Mouse (Mus musculus): Measurements from ENCODE around the gene Gucy2g. TPM values are rescaled to one million over a fixed set of nuclear protein-coding genes. Genes with fewer than 3 reads are reported as not detected.

The Gucy2g gene
- polyA plus RNA-seq, 1 experiment from 2014 or later, result 0.04 TPM

GRCm38 (mm10) chr19:55247563-55247962 is 6.5 kb upstream of the Gucy2g start:
- ATAC-seq, result no peak
- no peaks in the 10 kb centered on the region for H3K9me3 ChIP-seq (replicated peaks)
- WGBS (ENCODE audit: insufficient replicate concordance), result 77% methylated on average over 5 of the region's 5 CpGs
- H3K4me3 ChIP-seq, result no peak overlapping the region
- peak overlapping the region; percentile 26; the same call in 1 of the 2 replicates for H3K4me2 ChIP-seq
- H3K4me1 ChIP-seq, result peaks cover 45% of the 10 kb centered on the region
- no peaks in the 10 kb centered on the region for H3K36me3 ChIP-seq
- peak overlapping the region; percentile 53; the same call in 1 of the 2 replicates for H3K27ac ChIP-seq
- 0 out of 2 replicates have a peak overlapping the region, but pooled peaks have one; percentile 2 for H3K9ac ChIP-seq
- no peaks in the 10 kb centered on the region for H3K27me3 ChIP-seq (replicated peaks)

GRCm38 (mm10) chr19:55244791-55245231 is 3.8 kb upstream of the Gucy2g start:
- 18% methylated on average over 7 of the region's 7 CpGs for WGBS (ENCODE audit: insufficient replicate concordance)
- H3K9ac ChIP-seq, result no peak overlapping the region
- no peaks in the 10 kb centered on the region for H3K36me3 ChIP-seq
- peak overlapping the region; percentile 57; the same call in 1 of the 2 replicates for H3K27ac ChIP-seq
- H3K27me3 ChIP-seq (replicated peaks), result no peaks in the 10 kb centered on the region
- no peak overlapping the region for H3K4me3 ChIP-seq
- ATAC-seq, result peak; percentile 81
- H3K4me2 ChIP-seq, result no peak overlapping the region
- H3K9me3 ChIP-seq (replicated peaks), result no peaks in the 10 kb centered on the region
- H3K4me1 ChIP-seq, result peaks cover 38% of the 10 kb centered on the region

DNA sequence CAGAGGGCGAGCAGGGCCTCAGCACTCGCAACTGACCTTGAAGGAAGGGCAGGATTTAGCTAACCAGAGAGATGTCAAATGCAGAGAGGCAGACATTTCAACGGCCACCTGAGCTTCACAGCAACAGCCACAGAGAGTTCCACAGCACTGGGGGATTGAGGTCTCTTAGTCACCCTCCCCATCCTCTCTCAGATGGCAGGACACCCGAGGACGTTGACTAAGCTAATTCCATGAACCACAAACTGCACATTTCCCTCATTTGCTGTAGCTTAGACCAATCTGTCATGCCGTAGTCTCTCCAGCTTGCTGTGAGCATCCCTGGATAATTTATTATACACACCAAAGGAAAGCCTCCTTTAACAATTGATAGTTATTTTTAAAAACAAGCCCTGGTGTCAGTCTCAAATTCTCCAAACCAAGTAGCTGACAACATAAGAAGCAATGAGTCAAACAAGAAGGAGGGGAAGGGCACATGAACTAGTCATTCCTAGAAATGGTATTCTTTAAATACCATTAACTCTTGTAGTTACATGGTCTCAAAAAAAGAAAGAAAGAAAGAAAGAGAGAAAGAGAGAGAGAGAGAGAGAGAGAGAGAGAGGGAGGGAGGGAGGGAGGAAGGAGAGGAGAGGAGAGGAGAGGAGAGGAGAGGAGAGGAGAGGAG is 1.1 kb downstream of the Gucy2g start:
- no peak overlapping the region for H3K27ac ChIP-seq
- peaks cover 12% of the 10 kb centered on the region for H3K4me1 ChIP-seq
- H3K4me2 ChIP-seq, result no peak overlapping the region
- H3K9me3 ChIP-seq (replicated peaks), result no peaks in the 10 kb centered on the region
- H3K4me3 ChIP-seq, result no peak overlapping the region
- H3K36me3 ChIP-seq, result no peaks in the 10 kb centered on the region
- no peak for ATAC-seq
- WGBS (ENCODE audit: insufficient replicate concordance), result 50% methylated on average over 6 of the region's 6 CpGs
- no peak overlapping the region for H3K9ac ChIP-seq
- peaks cover 7% of the 10 kb centered on the region; the same call in 1 of the 2 replicates for H3K27me3 ChIP-seq (replicated peaks)

- H3K4me1 ChIP-seq, result peaks cover 22% of the 10 kb centered on the region
- no peak for ATAC-seq
- no peak overlapping the region for H3K4me3 ChIP-seq
- peaks cover 7% of the 10 kb centered on the region; the same call in 1 of the 2 replicates for H3K27me3 ChIP-seq (replicated peaks)
- no peaks in the 10 kb centered on the region for H3K9me3 ChIP-seq (replicated peaks)
- no peak overlapping the region for H3K9ac ChIP-seq
- no peak overlapping the region for H3K27ac ChIP-seq
- H3K4me2 ChIP-seq, result no peak overlapping the region
- 60% methylated on average over 5 of the region's 5 CpGs for WGBS (ENCODE audit: insufficient replicate concordance)
- no peaks in the 10 kb centered on the region for H3K36me3 ChIP-seq
These were observed 4.5 kb downstream of the Gucy2g start for GRCm38 (mm10) chr19:55236564-55236963.

GRCm38 (mm10) chr19:55236026-55236425 is 5.0 kb downstream of the Gucy2g start:
- WGBS (ENCODE audit: insufficient replicate concordance), result 15% methylated on average over 2 of the region's 2 CpGs
- peaks cover 7% of the 10 kb centered on the region; the same call in 1 of the 2 replicates for H3K27me3 ChIP-seq (replicated peaks)
- no peak for ATAC-seq
- H3K27ac ChIP-seq, result no peak overlapping the region
- no peak overlapping the region for H3K4me2 ChIP-seq
- no peak overlapping the region for H3K9ac ChIP-seq
- no peaks in the 10 kb centered on the region for H3K9me3 ChIP-seq (replicated peaks)
- no peaks in the 10 kb centered on the region for H3K36me3 ChIP-seq
- H3K4me1 ChIP-seq, result peaks cover 25% of the 10 kb centered on the region
- no peak overlapping the region for H3K4me3 ChIP-seq

- peak; percentile 56 for ATAC-seq
These were observed 8.9 kb downstream of the Gucy2g start for GRCm38 (mm10) chr19:55232136-55232535.

GRCm38 (mm10) chr19:55231081-55231480 is 10.0 kb downstream of the Gucy2g start:
- Histone ChIP-seq H3K4me3 (no peak overlapping the region), H3K9me3 (replicated peaks) (no peaks in the 10 kb centered on the region), H3K36me3 (no peaks in the 10 kb centered on the region), H3K9ac (no peak overlapping the region), H3K4me2 (no peak overlapping the region), H3K27ac (peak overlapping the region; percentile 12; the same call in 1 of the 2 replicates), H3K4me1 (peaks cover 35% of the 10 kb centered on the region), H3K27me3 (replicated peaks) (no peaks in the 10 kb centered on the region; the same call in 1 of the 2 replicates)
- WGBS (ENCODE audit: insufficient replicate concordance), result 58% methylated on average over 10 of the region's 10 CpGs
- no peak for ATAC-seq

More at GRCm38 (mm10) chr19:55232136-55232535, 8.9 kb downstream of the Gucy2g start:
- no peak overlapping the region for H3K4me3 ChIP-seq
- WGBS (ENCODE audit: insufficient replicate concordance), result 56% methylated on average over 8 of the region's 8 CpGs
- no peak overlapping the region for H3K4me2 ChIP-seq
- no peaks in the 10 kb centered on the region for H3K9me3 ChIP-seq (replicated peaks)
- H3K36me3 ChIP-seq, result no peaks in the 10 kb centered on the region
- no peak overlapping the region for H3K9ac ChIP-seq
- H3K27me3 ChIP-seq (replicated peaks), result no peaks in the 10 kb centered on the region
- peaks cover 35% of the 10 kb centered on the region for H3K4me1 ChIP-seq
- H3K27ac ChIP-seq, result peak overlapping the region; percentile 6; the same call in 1 of the 2 replicates

- no peak for ATAC-seq
- H3K27me3 ChIP-seq (replicated peaks), result peaks cover 26% of the 10 kb centered on the region
- no peak overlapping the region for H3K27ac ChIP-seq
- H3K9me3 ChIP-seq (replicated peaks), result no peaks in the 10 kb centered on the region
- H3K36me3 ChIP-seq, result no peaks in the 10 kb centered on the region
- no peak overlapping the region for H3K4me3 ChIP-seq
- 58% methylated on average over 7 of the region's 7 CpGs for WGBS (ENCODE audit: insufficient replicate concordance)
- H3K4me1 ChIP-seq, result peaks cover 16% of the 10 kb centered on the region
- H3K9ac ChIP-seq, result no peak overlapping the region
- H3K4me2 ChIP-seq, result no peak overlapping the region
These were observed 13.9 kb downstream of the Gucy2g start for GRCm38 (mm10) chr19:55227135-55227534.

- Histone ChIP-seq H3K4me1 (peaks cover 13% of the 10 kb centered on the region), H3K4me3 (no peak overlapping the region), H3K4me2 (no peak overlapping the region), H3K9ac (no peak overlapping the region), H3K27me3 (replicated peaks) (peaks cover 26% of the 10 kb centered on the region), H3K27ac (no peak overlapping the region), H3K36me3 (no peaks in the 10 kb centered on the region), H3K9me3 (replicated peaks) (no peaks in the 10 kb centered on the region)
- 64% methylated on average over 5 of the region's 5 CpGs for WGBS (ENCODE audit: insufficient replicate concordance)
- no peak for ATAC-seq
These were observed 14.4 kb downstream of the Gucy2g start for GRCm38 (mm10) chr19:55226621-55227020.

- Histone ChIP-seq H3K9me3 (replicated peaks) (no peaks in the 10 kb centered on the region), H3K27ac (no peak overlapping the region), H3K9ac (no peak overlapping the region), H3K27me3 (replicated peaks) (peaks cover 26% of the 10 kb centered on the region), H3K36me3 (no peaks in the 10 kb centered on the region), H3K4me3 (no peak overlapping the region), H3K4me2 (no peak overlapping the region), H3K4me1 (peaks cover 38% of the 10 kb centered on the region)
- 83% methylated on average over 9 of the region's 9 CpGs for WGBS (ENCODE audit: insufficient replicate concordance)
- ATAC-seq, result no peak
These were observed 18.8 kb downstream of the Gucy2g start for GRCm38 (mm10) chr19:55222268-55222667.

DNA sequence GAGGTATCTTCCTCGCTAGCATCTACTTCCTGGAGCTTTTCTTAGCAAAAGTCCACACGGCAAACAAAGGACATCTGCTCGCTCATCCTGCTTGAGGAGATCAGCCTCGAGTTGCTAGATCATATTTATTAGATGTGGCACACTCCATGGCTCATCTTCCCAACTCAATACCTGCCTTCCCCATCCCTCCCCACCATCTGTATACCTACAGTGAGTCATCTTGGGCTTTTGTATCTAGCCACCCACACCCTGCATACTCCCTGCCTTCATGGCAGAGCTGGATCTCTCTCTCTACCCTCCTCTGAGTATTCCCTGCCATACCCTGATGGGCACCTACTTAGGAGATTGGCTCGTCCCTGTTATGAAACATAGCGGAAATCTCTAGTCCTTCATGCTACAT is 19.8 kb downstream of the Gucy2g start:
- no peak for ATAC-seq
- H3K4me3 ChIP-seq, result no peak overlapping the region
- H3K4me1 ChIP-seq, result peaks cover 41% of the 10 kb centered on the region
- no peak overlapping the region for H3K9ac ChIP-seq
- H3K27me3 ChIP-seq (replicated peaks), result peaks cover 26% of the 10 kb centered on the region
- H3K9me3 ChIP-seq (replicated peaks), result no peaks in the 10 kb centered on the region
- H3K36me3 ChIP-seq, result no peaks in the 10 kb centered on the region
- no peak overlapping the region for H3K27ac ChIP-seq
- WGBS (ENCODE audit: insufficient replicate concordance), result 70% methylated on average over 6 of the region's 6 CpGs
- no peak overlapping the region for H3K4me2 ChIP-seq

GRCm38 (mm10) chr19:55219359-55219758 is 21.7 kb downstream of the Gucy2g start:
- peak overlapping the region; percentile 85 for H3K4me2 ChIP-seq
- H3K27ac ChIP-seq, result peak overlapping the region; percentile 97
- no peaks in the 10 kb centered on the region for H3K9me3 ChIP-seq (replicated peaks)
- peaks cover 41% of the 10 kb centered on the region for H3K4me1 ChIP-seq
- peak; percentile 27 for ATAC-seq
- H3K36me3 ChIP-seq, result no peaks in the 10 kb centered on the region
- H3K9ac ChIP-seq, result peak overlapping the region; percentile 70; the same call in 1 of the 2 replicates
- 47% methylated on average over 8 of the region's 8 CpGs for WGBS (ENCODE audit: insufficient replicate concordance)
- H3K27me3 ChIP-seq (replicated peaks), result peaks cover 22% of the 10 kb centered on the region
- H3K4me3 ChIP-seq, result peak overlapping the region; percentile 58
